Mouse (Mus musculus) hindbrain, embryonic 11.5 days (tissue): ENCODE data around the gene Neurl1b. TPM values are rescaled to one million over a fixed set of nuclear protein-coding genes. Genes with fewer than 3 reads are reported as not detected.

Experiments used
- ATAC-seq: fragments of 200-750 bp; cut with Nextera tagmentation; 2 replicates; pipeline ENCODE4 v1.8.0; 2017; ENCODE audit warnings: mild to moderate bottlenecking, moderate TSS enrichment, moderate library complexity; ENCODE audit not compliant: low FRiP score
- DNase-seq: peaks from one replicate; pipeline ENCODE4 v3.0.0-alpha.2; 2015; ENCODE audit warnings: low spot score
- H3K27ac ChIP-seq: fragments of 300-500 bp; sonication (generic); 2 replicates; pipeline ENCODE4 v1.5.1; 2014; ENCODE audit warnings: mild to moderate bottlenecking, low read depth, low read length
- H3K27me3 ChIP-seq: fragments of 300-500 bp; sonication (generic); 2 replicates; pipeline ENCODE4 v1.6.1; 2014; ENCODE audit warnings: mild to moderate bottlenecking, low read length, moderate library complexity, mixed read lengths; ENCODE audit not compliant: control insufficient read depth, insufficient read depth
- H3K36me3 ChIP-seq: fragments of 300-500 bp; sonication (generic); 2 replicates; pipeline ENCODE4 v1.6.1; 2014; ENCODE audit warnings: mild to moderate bottlenecking, low read length, moderate library complexity, mixed read lengths; ENCODE audit not compliant: control insufficient read depth, insufficient read depth
- H3K4me1 ChIP-seq: fragments of 300-500 bp; sonication (generic); replicated peaks from 2 replicates; pipeline ENCODE4 v1.6.1; 2014; ENCODE audit warnings: low read length, mixed read lengths; ENCODE audit not compliant: control insufficient read depth, insufficient read depth
- H3K4me2 ChIP-seq: fragments of 300-500 bp; sonication (generic); replicated peaks from 2 replicates; pipeline ENCODE4 v1.6.1; 2014; ENCODE audit warnings: mild to moderate bottlenecking, low read depth, low read length
- H3K4me3 ChIP-seq: fragments of 300-500 bp; sonication (generic); 2 replicates; pipeline ENCODE4 v1.5.1; 2014; ENCODE audit warnings: low read depth, low read length
- H3K9ac ChIP-seq: fragments of 300-500 bp; sonication (generic); 2 replicates; pipeline ENCODE4 v1.6.1; 2014; ENCODE audit warnings: low read depth, low read length
- H3K9me3 ChIP-seq: fragments of 300-500 bp; sonication (generic); 2 replicates; pipeline ENCODE4 v1.6.1; 2016; ENCODE audit warnings: low read length; ENCODE audit not compliant: control insufficient read depth
- WGBS: fragments of 180-500 bp; shearing (Covaris S2); extraction: QIAGEN DNeasy Blood & Tissue Kit; methylation state at CpG from one replicate; pipeline ENCODE4 v1.1.7; 2014; 5-methylcytosine and 5-hydroxymethylcytosine counted together
- polyA plus RNA-seq: library from polyadenylated mRNA; unstranded; fragments of >200 nt; fragmentation: Nextera tagmentation; extraction: Ambion mirVana; gene quantifications from 2 replicates; pipeline ENCODE4 v1.2.1, GENCODE M21; 2014

Gene Neurl1b
- polyA plus RNA-seq, 1 experiment from 2014 or later: 0.79 TPM

- H3K4me3 ChIP-seq: no peak overlapping the region
- no peaks in the 10 kb centered on the region for H3K4me1 ChIP-seq
- WGBS: 85% methylated on average over 9 of the region's 9 CpGs
- no peaks in the 10 kb centered on the region for H3K9me3 ChIP-seq
- ATAC-seq (no peak), DNase-seq (no peak)
- no peak overlapping the region for H3K4me2 ChIP-seq
- no peaks in the 10 kb centered on the region for H3K36me3 ChIP-seq
- H3K27ac ChIP-seq: no peak overlapping the region
- H3K27me3 ChIP-seq: no peaks in the 10 kb centered on the region
- H3K9ac ChIP-seq: no peak overlapping the region
These were observed 25.4 kb upstream of the Neurl1b start for GRCm38 (mm10) chr17:26389241-26389640.

GRCm38 (mm10) chr17:26390666-26391065 lies 24.0 kb upstream of the Neurl1b start:
- WGBS: 83% methylated on average over 5 of the region's 5 CpGs
- ATAC-seq: no peak
- H3K36me3 ChIP-seq: no peaks in the 10 kb centered on the region
- no peak overlapping the region for H3K9ac ChIP-seq
- no peaks in the 10 kb centered on the region for H3K9me3 ChIP-seq
- H3K4me2 ChIP-seq: no peak overlapping the region
- H3K4me3 ChIP-seq: no peak overlapping the region
- H3K27ac ChIP-seq: no peak overlapping the region
- H3K4me1 ChIP-seq: no peaks in the 10 kb centered on the region
- no peak for DNase-seq
- H3K27me3 ChIP-seq: no peaks in the 10 kb centered on the region

GRCm38 (mm10) chr17:26392355-26392754 lies 22.3 kb upstream of the Neurl1b start:
- no peak overlapping the region for H3K4me2 ChIP-seq
- no peak overlapping the region for H3K27ac ChIP-seq
- no peaks in the 10 kb centered on the region for H3K27me3 ChIP-seq
- no peak overlapping the region for H3K9ac ChIP-seq
- H3K4me3 ChIP-seq: no peak overlapping the region
- no peak for DNase-seq
- ATAC-seq: no peak
- no peaks in the 10 kb centered on the region for H3K36me3 ChIP-seq
- H3K9me3 ChIP-seq: no peaks in the 10 kb centered on the region
- WGBS: 89% methylated on average over 7 of the region's 7 CpGs
- H3K4me1 ChIP-seq: no peaks in the 10 kb centered on the region

- no peaks in the 10 kb centered on the region for H3K9me3 ChIP-seq
- H3K4me1 ChIP-seq: no peaks in the 10 kb centered on the region
- H3K27me3 ChIP-seq: no peaks in the 10 kb centered on the region
- no peak overlapping the region for H3K4me2 ChIP-seq
- no peaks in the 10 kb centered on the region for H3K36me3 ChIP-seq
- H3K9ac ChIP-seq: no peak overlapping the region
- ATAC-seq (no peak), DNase-seq (no peak)
- H3K4me3 ChIP-seq: no peak overlapping the region
- H3K27ac ChIP-seq: no peak overlapping the region
- WGBS: 79% methylated on average over 3 of the region's 3 CpGs
These were observed 17.9 kb upstream of the Neurl1b start for GRCm38 (mm10) chr17:26396765-26397164.

GRCm38 (mm10) chr17:26397339-26397738 lies 17.3 kb upstream of the Neurl1b start:
- Histone ChIP-seq H3K36me3 (no peaks in the 10 kb centered on the region), H3K4me1 (no peaks in the 10 kb centered on the region), H3K4me2 (no peak overlapping the region), H3K27ac (no peak overlapping the region), H3K9ac (no peak overlapping the region), H3K4me3 (no peak overlapping the region), H3K27me3 (no peaks in the 10 kb centered on the region), H3K9me3 (no peaks in the 10 kb centered on the region)
- DNase-seq (no peak), ATAC-seq (no peak)
- 54% methylated on average over 6 of the region's 6 CpGs for WGBS

- H3K9ac ChIP-seq: no peak overlapping the region
- ATAC-seq (no peak), DNase-seq (no peak)
- no peaks in the 10 kb centered on the region for H3K9me3 ChIP-seq
- H3K27ac ChIP-seq: no peak overlapping the region
- no peaks in the 10 kb centered on the region for H3K4me1 ChIP-seq
- no peaks in the 10 kb centered on the region for H3K27me3 ChIP-seq
- no peak overlapping the region for H3K4me3 ChIP-seq
- WGBS: 80% methylated on average over 10 of the region's 10 CpGs
- H3K4me2 ChIP-seq: no peak overlapping the region
- no peaks in the 10 kb centered on the region for H3K36me3 ChIP-seq
These were observed 9.1 kb upstream of the Neurl1b start for GRCm38 (mm10) chr17:26405340-26406100.

- H3K9ac ChIP-seq: no peak overlapping the region
- WGBS: 90% methylated on average over 5 of the region's 5 CpGs
- no peak for DNase-seq
These were observed 1.7 kb upstream of the Neurl1b start for GRCm38 (mm10) chr17:26412967-26413366.

GRCm38 (mm10) chr17:26414184-26414522 lies 476 bp upstream of the Neurl1b start:
- no peaks in the 10 kb centered on the region for H3K9me3 ChIP-seq
- ATAC-seq (peak; percentile 12; the same call in 1 of the 2 replicates), DNase-seq (no peak)
- peak overlapping the region; percentile 98 for H3K4me2 ChIP-seq
- H3K4me1 ChIP-seq: peaks cover 4% of the 10 kb centered on the region
- H3K9ac ChIP-seq: peak overlapping the region; percentile 73; the same call in 1 of the 2 replicates
- no peak overlapping the region for H3K27ac ChIP-seq
- peaks cover 29% of the 10 kb centered on the region for H3K27me3 ChIP-seq
- 32% methylated on average over 5 of the region's 5 CpGs for WGBS
- peak overlapping the region; percentile 73 for H3K4me3 ChIP-seq
- H3K36me3 ChIP-seq: no peaks in the 10 kb centered on the region

More at GRCm38 (mm10) chr17:26412967-26413366, 1.7 kb upstream of the Neurl1b start:
- Histone ChIP-seq H3K27me3 (peaks cover 29% of the 10 kb centered on the region), H3K36me3 (no peaks in the 10 kb centered on the region), H3K4me2 (no peak overlapping the region), H3K9me3 (no peaks in the 10 kb centered on the region), H3K4me1 (peaks cover 4% of the 10 kb centered on the region), H3K27ac (no peak overlapping the region), H3K4me3 (no peak overlapping the region)
- no peak for ATAC-seq

- no peaks in the 10 kb centered on the region for H3K36me3 ChIP-seq
- peak overlapping the region; percentile 73 for H3K9ac ChIP-seq
- peaks cover 4% of the 10 kb centered on the region for H3K4me1 ChIP-seq
- no peaks in the 10 kb centered on the region for H3K9me3 ChIP-seq
- peak; percentile 34 for DNase-seq
- 4% methylated on average over 27 of the region's 27 CpGs for WGBS
- H3K27me3 ChIP-seq: peaks cover 29% of the 10 kb centered on the region
- 0 out of 2 replicates have a peak, but pooled peaks have one; percentile 14 for ATAC-seq
- no peak overlapping the region for H3K27ac ChIP-seq
- H3K4me2 ChIP-seq: peak overlapping the region; percentile 98
- H3K4me3 ChIP-seq: peak overlapping the region; percentile 73
These were observed 781 bp downstream of the Neurl1b start for GRCm38 (mm10) chr17:26415355-26415865.
